Mouse (Mus musculus) erythroblast, adult 5-6 weeks (primary cell): ENCODE data around the gene Arntl2. TPM values are rescaled to one million over a fixed set of nuclear protein-coding genes. Genes with fewer than 3 reads are reported as not detected.

Experiments
- ATAC-seq: replicated peaks from 2 replicates; pipeline ENCODE4 v1.8.0; 2016; ENCODE audit warnings: moderate number of reproducible peaks, mild to moderate bottlenecking, moderate TSS enrichment, inconsistent platforms; ENCODE audit not compliant: poor library complexity, low FRiP score, severe bottlenecking
- total RNA-seq, 2 experiments: library from RNA; stranded (forward) in 1 of 2; stranded (reverse) in 1 of 2; fragments of 150-400 nt in 1 of 2; fragments of 200-764, 138-1000 nt in 1 of 2; gene quantifications; 2 replicates each; pipeline versions ENCODE4 v1.2.3 to v1.2.4; 2015 to 2017; ENCODE audit warnings: low replicate concordance in 2 of 2

Arntl2 gene
- total RNA-seq, 2 experiments from 2014 or later = not detected

GRCm38 (mm10) chr6:146881896-146882770 lies 86.3 kb downstream of the Arntl2 start:
- no peak for ATAC-seq

Other genes starting within 250 kb of the Arntl2 start
- gene Fgfr1op2, start 218.9 kb upstream of the Arntl2 start, total RNA-seq (2015; ENCODE audit: low replicate concordance) = 137 and 183 TPM in 2 replicates
- gene Fgfr1op2, start 218.9 kb upstream of the Arntl2 start, total RNA-seq (2017; ENCODE audit: low replicate concordance) = 193 and 249 TPM in 2 replicates
- 82.4 and 93.6 TPM in 2 replicates for gene Ints13, start 218.2 kb upstream of the Arntl2 start, total RNA-seq (2015; ENCODE audit: low replicate concordance)
- 130 and 134 TPM in 2 replicates for gene Ints13, start 218.2 kb upstream of the Arntl2 start, total RNA-seq (2017; ENCODE audit: low replicate concordance)
- 59.4 and 67.9 TPM in 2 replicates for gene Med21, start 153.5 kb upstream of the Arntl2 start, total RNA-seq (2015; ENCODE audit: low replicate concordance)
- 55.9 and 96.7 TPM in 2 replicates for gene Med21, start 153.5 kb upstream of the Arntl2 start, total RNA-seq (2017; ENCODE audit: low replicate concordance)
- 18.6 and 27.8 TPM in 2 replicates for gene Tm7sf3, start 153.2 kb upstream of the Arntl2 start, total RNA-seq (2015; ENCODE audit: low replicate concordance)
- 33.0 TPM in 2 replicates for gene Tm7sf3, start 153.2 kb upstream of the Arntl2 start, total RNA-seq (2017; ENCODE audit: low replicate concordance)
- 0.58 and 1.0 TPM in 2 replicates for gene Stk38l, start 71.1 kb upstream of the Arntl2 start, total RNA-seq (2015; ENCODE audit: low replicate concordance)
- 1.4 and 6.8 TPM in 2 replicates for gene Stk38l, start 71.1 kb upstream of the Arntl2 start, total RNA-seq (2017; ENCODE audit: low replicate concordance)
- not detected in 2 replicates for gene Smco2, start 54.0 kb downstream of the Arntl2 start, total RNA-seq (2015; ENCODE audit: low replicate concordance)
- gene Smco2, start 54.0 kb downstream of the Arntl2 start, total RNA-seq (2017; ENCODE audit: low replicate concordance) = not detected in 2 replicates
- gene Ppfibp1, start 92.4 kb downstream of the Arntl2 start, total RNA-seq (2015; ENCODE audit: low replicate concordance) = 24.4 TPM in 1 of 2 replicates, not detected in the other
- 1.8 and 4.2 TPM in 2 replicates for gene Ppfibp1, start 92.4 kb downstream of the Arntl2 start, total RNA-seq (2017; ENCODE audit: low replicate concordance)
- not detected in 2 replicates for gene 1700034J05Rik, start 158.4 kb downstream of the Arntl2 start, total RNA-seq (2015; ENCODE audit: low replicate concordance)
- not detected in 2 replicates for gene 1700034J05Rik, start 158.4 kb downstream of the Arntl2 start, total RNA-seq (2017; ENCODE audit: low replicate concordance)
- 0.63 TPM in 1 of 2 replicates, not detected in the other for gene Rep15, start 236.5 kb downstream of the Arntl2 start, total RNA-seq (2015; ENCODE audit: low replicate concordance)
- 0.28 TPM in 1 of 2 replicates, not detected in the other for gene Rep15, start 236.5 kb downstream of the Arntl2 start, total RNA-seq (2017; ENCODE audit: low replicate concordance)
- gene Mrps35, start 246.7 kb downstream of the Arntl2 start, total RNA-seq (2015; ENCODE audit: low replicate concordance) = 31.3 and 36.3 TPM in 2 replicates
- 13.2 and 23.9 TPM in 2 replicates for gene Mrps35, start 246.7 kb downstream of the Arntl2 start, total RNA-seq (2017; ENCODE audit: low replicate concordance)